Mouse (Mus musculus): Measurements from ENCODE around the gene Aplp1. TPM values are rescaled to one million over a fixed set of nuclear protein-coding genes. Genes with fewer than 3 reads are reported as not detected.
A peak's percentile ranks its signal among the peaks of the same experiment; 100 is the strongest.

The Aplp1 gene
- polyA plus RNA-seq, 1 experiment = 2.3 TPM

DNA sequence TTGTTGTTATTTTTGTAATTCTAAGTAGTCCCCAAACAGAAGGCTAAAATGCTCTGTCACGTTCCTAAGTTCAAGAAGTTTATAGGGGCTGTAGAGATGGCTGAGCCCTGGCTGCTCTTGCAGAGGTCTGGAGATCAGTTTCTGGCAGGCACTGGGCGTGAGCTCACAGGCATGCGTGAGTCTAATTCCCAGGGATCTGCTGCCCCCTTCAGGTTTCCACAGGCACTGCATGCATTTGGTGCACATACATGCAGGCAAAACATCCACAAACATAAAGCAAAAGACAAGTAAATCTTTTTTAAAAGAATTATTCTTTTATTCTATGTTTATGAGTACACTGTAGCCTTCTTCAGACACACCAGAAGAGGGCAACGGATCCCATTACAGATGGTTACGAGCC lies 27.1 kb upstream of the Aplp1 start:
- H3K27ac ChIP-seq (ENCODE audit: insufficient read depth, low read depth, low read length) = no peak overlapping the region
- peak; percentile 44 for TF ChIP-seq CTCF (IDR thresholded peaks at IDR 0.05; ENCODE audit: low read depth, low read length)
- TF ChIP-seq POLR2A (IDR thresholded peaks at IDR 0.05; ENCODE audit: borderline replicate concordance, low read depth, low read length) = no peak
- H3K4me3 ChIP-seq (ENCODE audit: insufficient read depth, low read length) = no peak overlapping the region
- H3K4me1 ChIP-seq (ENCODE audit: control insufficient read depth, insufficient read depth, low read length) = no peaks in the 10 kb centered on the region

DNA sequence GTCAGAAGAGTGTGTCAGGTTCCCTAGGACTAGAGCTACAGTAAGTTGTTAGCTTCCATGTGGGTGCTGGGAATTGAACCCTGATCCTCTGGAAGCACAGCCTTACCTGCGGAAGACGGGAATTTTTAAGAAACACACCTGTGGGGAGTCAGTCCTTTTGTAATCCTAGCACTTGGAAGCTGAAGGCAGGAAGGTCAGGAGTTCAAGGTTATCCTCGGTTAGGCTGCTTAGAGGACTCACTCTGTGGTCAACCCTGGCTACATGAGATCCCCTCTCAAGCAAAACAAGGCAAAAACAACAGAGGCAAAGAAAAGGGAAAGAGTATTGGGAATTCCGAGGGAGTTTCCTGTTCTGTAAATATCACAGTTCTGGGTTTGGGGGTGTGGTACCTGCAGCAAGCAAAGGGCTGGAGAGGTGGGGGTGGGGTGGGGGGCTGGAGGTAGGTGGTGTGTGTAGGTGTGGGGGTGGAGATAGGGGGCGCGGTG lies 19.5 kb upstream of the Aplp1 start:
- TF ChIP-seq CTCF (IDR thresholded peaks at IDR 0.05; ENCODE audit: low read depth, low read length) = no peak
- no peak for TF ChIP-seq POLR2A (IDR thresholded peaks at IDR 0.05; ENCODE audit: borderline replicate concordance, low read depth, low read length)
- H3K4me3 ChIP-seq (ENCODE audit: insufficient read depth, low read length) = no peak overlapping the region
- H3K27ac ChIP-seq (ENCODE audit: insufficient read depth, low read depth, low read length) = no peak overlapping the region
- H3K4me1 ChIP-seq (ENCODE audit: control insufficient read depth, insufficient read depth, low read length) = no peaks in the 10 kb centered on the region

DNA sequence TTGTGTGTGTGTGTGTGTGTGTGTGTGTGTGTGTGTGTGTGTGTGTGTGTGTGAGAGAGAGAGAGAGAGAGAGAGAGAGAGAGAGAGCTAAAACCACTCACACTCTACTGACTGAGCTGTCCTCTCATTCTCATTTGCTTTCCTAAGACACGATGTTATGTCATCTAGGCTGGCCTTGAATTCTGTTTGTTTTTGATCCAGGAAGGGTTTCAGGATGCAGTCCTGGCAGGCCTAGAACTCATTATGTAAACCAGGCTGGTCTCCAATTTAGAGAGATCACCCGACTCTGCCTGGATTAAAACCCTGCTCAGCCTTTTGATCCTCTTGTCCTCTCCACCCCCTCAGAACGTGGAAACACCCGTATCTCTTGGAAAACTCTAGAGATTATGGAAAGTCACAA lies 18.7 kb upstream of the Aplp1 start:
- no peak overlapping the region for H3K27ac ChIP-seq (ENCODE audit: insufficient read depth, low read depth, low read length)
- H3K4me3 ChIP-seq (ENCODE audit: insufficient read depth, low read length) = no peak overlapping the region
- no peaks in the 10 kb centered on the region for H3K4me1 ChIP-seq (ENCODE audit: control insufficient read depth, insufficient read depth, low read length)
- TF ChIP-seq CTCF (IDR thresholded peaks at IDR 0.05; ENCODE audit: low read depth, low read length) (no peak), POLR2A (IDR thresholded peaks at IDR 0.05; ENCODE audit: borderline replicate concordance, low read depth, low read length) (no peak)

DNA sequence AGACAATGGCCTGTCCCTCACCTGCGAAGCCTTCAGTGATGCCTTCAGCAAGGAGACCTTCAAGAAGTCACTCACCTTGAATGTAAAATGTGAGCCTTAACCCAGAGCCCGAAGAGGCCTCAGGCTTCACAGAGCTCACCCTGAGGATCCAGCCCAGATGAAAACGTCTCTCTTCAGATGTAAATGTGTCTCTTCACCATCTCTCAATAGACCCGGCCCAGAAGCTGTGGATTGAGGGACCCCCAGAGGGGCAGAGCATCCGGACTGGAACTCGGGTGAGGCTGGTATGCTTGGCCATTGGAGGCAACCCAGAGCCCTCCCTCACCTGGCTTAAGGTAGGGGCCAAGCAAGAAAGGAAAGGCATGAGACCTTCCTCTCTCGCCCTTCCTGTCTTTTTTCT lies 18.2 kb upstream of the Aplp1 start:
- no peak overlapping the region for H3K27ac ChIP-seq (ENCODE audit: insufficient read depth, low read depth, low read length)
- no peak for TF ChIP-seq CTCF (IDR thresholded peaks at IDR 0.05; ENCODE audit: low read depth, low read length)
- no peak for TF ChIP-seq POLR2A (IDR thresholded peaks at IDR 0.05; ENCODE audit: borderline replicate concordance, low read depth, low read length)
- no peak overlapping the region for H3K4me3 ChIP-seq (ENCODE audit: insufficient read depth, low read length)
- H3K4me1 ChIP-seq (ENCODE audit: control insufficient read depth, insufficient read depth, low read length) = no peaks in the 10 kb centered on the region

DNA sequence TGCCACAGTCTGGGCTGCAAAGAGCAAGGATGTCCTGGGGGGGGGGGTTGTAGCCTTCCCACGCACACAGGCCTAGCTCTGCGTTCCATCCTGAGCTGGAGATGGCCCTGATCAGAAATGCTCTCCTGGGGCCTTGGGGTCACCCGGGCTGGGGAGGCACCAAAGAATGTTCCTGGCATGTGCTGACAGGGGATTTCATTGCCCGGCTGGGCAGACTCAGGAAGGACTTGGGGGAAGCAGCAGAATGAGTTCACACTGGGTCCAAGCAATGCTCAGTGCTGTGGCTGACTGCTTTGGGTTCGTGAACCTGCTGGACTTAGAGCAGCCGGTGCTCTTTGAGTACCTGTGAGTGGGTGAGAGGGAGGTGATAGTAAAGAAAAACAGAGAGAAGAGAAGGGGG lies 14.1 kb upstream of the Aplp1 start:
- Histone ChIP-seq H3K4me3 (ENCODE audit: insufficient read depth, low read length) (no peak overlapping the region), H3K27ac (ENCODE audit: insufficient read depth, low read depth, low read length) (no peak overlapping the region), H3K4me1 (ENCODE audit: control insufficient read depth, insufficient read depth, low read length) (no peaks in the 10 kb centered on the region)
- TF ChIP-seq CTCF (IDR thresholded peaks at IDR 0.05; ENCODE audit: low read depth, low read length) (no peak), POLR2A (IDR thresholded peaks at IDR 0.05; ENCODE audit: borderline replicate concordance, low read depth, low read length) (no peak)

DNA sequence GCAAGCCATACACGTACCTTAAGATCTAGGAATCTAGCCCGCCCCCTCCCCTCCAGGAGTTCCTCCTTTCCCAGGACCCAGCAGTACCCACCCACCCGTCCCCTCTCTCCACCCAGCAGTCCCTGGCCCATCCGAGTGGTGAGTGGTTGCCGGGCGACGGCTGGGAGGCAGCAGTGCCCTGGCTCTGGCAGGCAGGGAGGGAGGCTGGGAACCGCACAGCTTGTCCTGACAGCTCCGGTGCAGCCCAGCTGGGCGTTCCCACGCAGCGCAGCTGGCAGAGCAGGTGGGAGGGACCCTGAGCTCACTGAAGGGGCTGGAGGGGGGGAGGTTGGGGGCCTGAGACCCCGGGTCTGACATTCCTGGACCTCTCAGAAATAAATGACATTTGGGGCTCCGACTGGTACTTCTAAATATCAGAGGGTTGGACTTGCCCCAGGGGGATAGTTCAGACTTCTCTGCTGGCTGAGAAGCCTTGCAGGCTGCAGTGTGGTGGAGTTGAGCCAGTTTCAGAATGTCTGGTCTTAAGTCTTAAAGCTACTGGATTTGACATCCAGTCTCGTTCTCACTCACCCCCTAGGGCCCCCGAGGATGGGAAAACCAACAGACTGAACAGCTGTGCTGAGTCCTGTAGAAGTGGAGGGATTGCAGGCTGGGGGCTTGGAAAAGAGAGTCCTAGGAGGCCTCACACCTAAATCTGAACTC lies 12.4 kb upstream of the Aplp1 start, which contains the start of the genes Kirrel2 and Nphs1:
TSS of gene Kirrel2 (minus strand) at position 62 of the 702 bp plus-strand sequence.
TSS of gene Nphs1 (plus strand) at position 687 of the 702 bp plus-strand sequence.
- H3K4me3 ChIP-seq (ENCODE audit: insufficient read depth, low read length) = no peak within 1 kb of the TSS
- no peak within 1 kb of the TSS for H3K27ac ChIP-seq (ENCODE audit: insufficient read depth, low read depth, low read length)
- TF ChIP-seq POLR2A (IDR thresholded peaks at IDR 0.05; ENCODE audit: borderline replicate concordance, low read depth, low read length) (no peak), CTCF (IDR thresholded peaks at IDR 0.05; ENCODE audit: low read depth, low read length) (no peak)
- H3K4me1 ChIP-seq (ENCODE audit: control insufficient read depth, insufficient read depth, low read length) = peaks cover 3% of the 10 kb centered on the region; the same call in 1 of the 2 replicates

DNA sequence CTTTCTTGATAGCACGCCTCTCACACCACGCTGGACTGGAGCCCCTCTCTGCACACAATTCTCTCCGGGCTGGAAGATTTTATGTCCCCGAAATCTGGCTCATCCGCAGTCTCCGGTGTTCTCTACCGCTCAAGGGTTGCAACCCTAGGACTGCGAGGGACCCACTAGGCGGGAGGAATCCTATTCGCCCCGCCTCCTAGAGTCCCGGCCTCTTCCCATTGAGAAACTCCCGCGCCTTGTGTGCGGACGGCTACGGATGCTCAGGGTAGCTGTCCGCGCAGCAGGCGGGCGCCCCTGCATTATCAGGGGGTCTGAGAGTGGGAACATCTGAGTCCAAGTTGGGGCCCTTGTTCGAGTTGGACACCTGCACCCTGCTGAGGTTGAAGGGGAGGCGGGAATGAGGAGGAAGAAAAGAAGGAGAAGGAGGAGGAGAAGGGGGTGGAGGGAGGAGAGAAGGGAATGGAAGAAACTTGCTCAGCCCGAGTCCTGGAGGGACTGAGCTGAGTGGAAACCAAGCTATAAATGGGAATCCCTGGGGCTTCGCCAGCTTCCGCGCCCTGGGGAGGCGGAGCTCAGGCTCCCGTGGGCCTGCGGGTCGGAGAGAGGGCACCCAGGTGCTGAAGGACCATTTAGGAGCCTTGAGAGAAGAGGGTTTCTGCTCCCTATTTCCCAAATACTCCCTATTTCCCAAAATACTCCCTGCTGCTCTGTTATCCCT lies 11.7 kb upstream of the Aplp1 start:
- no peak overlapping the region for H3K4me3 ChIP-seq (ENCODE audit: insufficient read depth, low read length)
- H3K27ac ChIP-seq (ENCODE audit: insufficient read depth, low read depth, low read length) = no peak overlapping the region
- TF ChIP-seq POLR2A (IDR thresholded peaks at IDR 0.05; ENCODE audit: borderline replicate concordance, low read depth, low read length) (no peak), CTCF (IDR thresholded peaks at IDR 0.05; ENCODE audit: low read depth, low read length) (no peak)
- H3K4me1 ChIP-seq (ENCODE audit: control insufficient read depth, insufficient read depth, low read length) = peaks cover 3% of the 10 kb centered on the region; the same call in 1 of the 2 replicates

DNA sequence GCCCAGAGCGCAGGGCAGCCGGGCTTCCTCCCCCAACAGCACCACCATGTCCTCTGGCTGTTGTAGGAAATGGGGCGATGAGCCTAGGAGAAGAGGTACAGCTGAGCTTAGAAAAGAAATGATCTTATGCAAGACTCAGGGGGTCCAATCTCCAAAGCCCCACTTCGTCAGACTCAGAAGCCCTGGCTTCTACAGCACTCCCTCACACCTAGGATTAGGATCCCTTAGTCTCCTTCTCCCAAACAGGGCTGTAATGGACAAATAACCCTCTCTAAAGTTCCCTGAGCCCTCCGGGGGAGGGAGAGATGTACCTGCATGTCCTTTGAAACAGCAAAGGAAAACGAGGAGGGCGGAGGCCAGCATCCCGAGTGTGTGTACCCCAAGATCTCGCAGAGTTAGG lies 11.2 kb upstream of the Aplp1 start:
- H3K27ac ChIP-seq (ENCODE audit: insufficient read depth, low read depth, low read length) = no peak overlapping the region
- TF ChIP-seq CTCF (IDR thresholded peaks at IDR 0.05; ENCODE audit: low read depth, low read length) (no peak), POLR2A (IDR thresholded peaks at IDR 0.05; ENCODE audit: borderline replicate concordance, low read depth, low read length) (no peak)
- H3K4me1 ChIP-seq (ENCODE audit: control insufficient read depth, insufficient read depth, low read length) = peaks cover 3% of the 10 kb centered on the region; the same call in 1 of the 2 replicates
- H3K4me3 ChIP-seq (ENCODE audit: insufficient read depth, low read length) = no peak overlapping the region

DNA sequence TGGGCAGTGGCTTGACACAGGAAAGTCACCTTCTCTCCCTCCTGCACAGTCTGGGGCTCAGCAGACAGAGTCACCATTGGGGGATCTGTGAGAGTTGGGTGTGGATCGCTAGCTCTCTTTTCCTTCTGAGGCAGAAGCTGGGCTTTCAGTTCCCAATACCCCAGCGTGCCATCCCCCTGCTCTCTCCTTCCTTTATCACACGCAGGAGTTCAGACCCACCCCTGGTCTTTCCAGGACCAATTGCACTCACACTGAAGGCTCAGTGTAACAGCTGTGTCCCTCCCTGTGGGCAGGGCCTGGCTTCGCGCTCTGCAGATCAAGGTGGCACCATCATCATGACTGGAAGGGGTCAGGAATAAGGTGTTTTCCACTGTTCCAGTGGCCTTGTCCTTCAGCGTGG lies 8.9 kb upstream of the Aplp1 start:
- Histone ChIP-seq H3K27ac (ENCODE audit: insufficient read depth, low read depth, low read length) (no peak overlapping the region), H3K4me3 (ENCODE audit: insufficient read depth, low read length) (no peak overlapping the region), H3K4me1 (ENCODE audit: control insufficient read depth, insufficient read depth, low read length) (peaks cover 3% of the 10 kb centered on the region; the same call in 1 of the 2 replicates)
- no peak for TF ChIP-seq POLR2A (IDR thresholded peaks at IDR 0.05; ENCODE audit: borderline replicate concordance, low read depth, low read length)
- TF ChIP-seq CTCF (IDR thresholded peaks at IDR 0.05; ENCODE audit: low read depth, low read length) = no peak

DNA sequence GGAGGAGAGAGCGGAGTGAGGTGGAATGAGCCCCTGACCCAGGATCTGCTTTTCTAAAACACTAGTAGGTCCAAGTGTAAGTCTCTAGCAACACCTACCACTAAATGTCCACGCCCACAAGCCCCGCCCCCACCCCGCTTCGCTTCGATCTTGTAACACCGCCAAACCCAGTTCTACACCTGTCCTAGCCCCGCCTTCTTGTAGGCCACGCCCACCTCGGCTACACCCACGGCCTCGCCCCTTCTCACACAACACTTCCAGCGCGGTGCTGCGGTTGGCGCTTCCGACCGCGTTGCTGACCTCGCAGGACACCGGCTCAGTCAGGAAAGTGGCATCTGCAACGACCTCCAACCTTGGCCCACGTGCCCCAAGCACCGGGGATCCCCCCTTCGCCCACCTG lies 8.4 kb upstream of the Aplp1 start:
- Histone ChIP-seq H3K4me1 (ENCODE audit: control insufficient read depth, insufficient read depth, low read length) (peaks cover 3% of the 10 kb centered on the region; the same call in 1 of the 2 replicates), H3K4me3 (ENCODE audit: insufficient read depth, low read length) (peak overlapping the region; percentile 17; the same call in 1 of the 2 replicates), H3K27ac (ENCODE audit: insufficient read depth, low read depth, low read length) (no peak overlapping the region)
- TF ChIP-seq CTCF (IDR thresholded peaks at IDR 0.05; ENCODE audit: low read depth, low read length) (no peak), POLR2A (IDR thresholded peaks at IDR 0.05; ENCODE audit: borderline replicate concordance, low read depth, low read length) (no peak)
